Mouse (Mus musculus) cerebellum, adult 2 months (tissue): ENCODE data around the gene Panx3.

Experiments
- CTCF ChIP-seq: fragments of 200-500 bp; IDR thresholded peaks from 2 replicates; pipeline ENCODE4 v1.5.1; 2011; ENCODE audit warnings: low read depth, mild to moderate bottlenecking, control low read depth, low read length, moderate library complexity, borderline replicate concordance; ENCODE audit not compliant: insufficient read depth
- POLR2A ChIP-seq: fragments of 200-500 bp; IDR thresholded peaks from 2 replicates; pipeline ENCODE4 v1.6.1; 2011; ENCODE audit warnings: low read length, control low read depth, borderline replicate concordance; ENCODE audit not compliant: insufficient read depth

- TF ChIP-seq CTCF (no peak), POLR2A (no peak)
Measured at GRCm38 (mm10) chr9:37646246-37646645, 22.8 kb downstream of the Panx3 start.
